Mouse (Mus musculus) CD4-positive naive resting alpha-beta T cell, adult 76 days (primary cell): ENCODE measurements around the gene Rhobtb3. TPM values are rescaled to one million over a fixed set of nuclear protein-coding genes. Genes with fewer than 3 reads are reported as not detected.

Source experiments
- total RNA-seq: library from RNA; stranded (reverse); gene quantifications from one replicate; pipeline ENCODE4 v1.2.4, GENCODE M21; 2023

The Rhobtb3 gene
- total RNA-seq, result not detected

GRCm38 (mm10) chr13:75943189-75944043 lies at the start of gene Rhobtb3:
Rhobtb3 (minus strand) TSS chr13:75943925.

GRCm38 (mm10) chr13:75966850-75967249 lies 23.1 kb upstream of the Rhobtb3 start, which contains the start of gene Spata9:
Spata9 (plus strand) TSS chr13:75967150.

GRCm38 (mm10) chr13:75839719-75840481 lies 103.8 kb downstream of the Rhobtb3 start, which contains the start of gene Glrx:
Glrx (plus strand) TSS chr13:75839868.

Other genes starting within 250 kb of the Rhobtb3 start
- gene Ell2, start 237.2 kb downstream of the Rhobtb3 start, total RNA-seq, result 14.8 TPM
- gene Glrx, start 104.1 kb downstream of the Rhobtb3 start, total RNA-seq, result 12.4 TPM
- not detected for gene Spata9, start 23.2 kb upstream of the Rhobtb3 start, total RNA-seq
- 8.3 TPM for gene Rfesd, start 74.8 kb upstream of the Rhobtb3 start, total RNA-seq
- not detected for gene Gpr150, start 113.1 kb upstream of the Rhobtb3 start, total RNA-seq
- gene Arsk, start 154.7 kb upstream of the Rhobtb3 start, total RNA-seq, result 5.5 TPM
- gene Ttc37, start 154.8 kb upstream of the Rhobtb3 start, total RNA-seq, result 30.9 TPM